Mouse (Mus musculus): ENCODE measurements at regions not wholly inside any gene's neighbourhood (a gene's known extent, or its start where the extent isn't known, plus 50 kb on each side); places are given as distances from the start of the nearest gene placed in this dataset.

GRCm38 (mm10) chr3:83458450-83458849 lies 307.7 kb upstream of the Sfrp2 start:
- H3K36me3 ChIP-seq (ENCODE audit: insufficient read depth, low read length), result no peaks in the 10 kb centered on the region
- H3K4me1 ChIP-seq (replicated peaks; ENCODE audit: insufficient read depth, low read length), result no peaks in the 10 kb centered on the region
- ATAC-seq (replicated peaks; ENCODE audit: low FRiP score, low read depth) (no peak), DNase-seq (ENCODE audit: low spot score) (no peak)
- H3K27ac ChIP-seq, result no peak overlapping the region
- H3K9ac ChIP-seq (ENCODE audit: low read depth, low read length), result no peak overlapping the region
- no peaks in the 10 kb centered on the region for H3K9me3 ChIP-seq (replicated peaks; ENCODE audit: low read length)
- H3K4me2 ChIP-seq (ENCODE audit: low read length), result no peak overlapping the region
- no peak for TF ChIP-seq CTCF (IDR thresholded peaks at IDR 0.05; ENCODE audit: low read depth)
- WGBS, result 78% methylated on average over 1 of the region's 1 CpGs
- no peaks in the 10 kb centered on the region for H3K27me3 ChIP-seq (ENCODE audit: insufficient read depth, low read length)
- H3K4me3 ChIP-seq (replicated peaks; ENCODE audit: low read depth, low read length), result no peak overlapping the region

GRCm38 (mm10) chr3:83479251-83479650 lies 286.9 kb upstream of the Sfrp2 start:
- ATAC-seq (replicated peaks; ENCODE audit: low FRiP score, low read depth), result no peak
- Histone ChIP-seq H3K9me3 (replicated peaks; ENCODE audit: low read length) (no peaks in the 10 kb centered on the region), H3K27ac (no peak overlapping the region), H3K4me3 (replicated peaks; ENCODE audit: low read depth, low read length) (no peak overlapping the region), H3K36me3 (ENCODE audit: insufficient read depth, low read length) (no peaks in the 10 kb centered on the region), H3K27me3 (ENCODE audit: insufficient read depth, low read length) (no peaks in the 10 kb centered on the region), H3K4me1 (replicated peaks; ENCODE audit: insufficient read depth, low read length) (no peaks in the 10 kb centered on the region), H3K4me2 (ENCODE audit: low read length) (no peak overlapping the region), H3K9ac (ENCODE audit: low read depth, low read length) (no peak overlapping the region)
- WGBS, result 88% methylated on average over 3 of the region's 3 CpGs
- no peak for TF ChIP-seq CTCF (IDR thresholded peaks at IDR 0.05; ENCODE audit: low read depth)
- no peak for DNase-seq (ENCODE audit: low spot score)

GRCm38 (mm10) chr3:83480176-83480575 lies 285.9 kb upstream of the Sfrp2 start:
- ATAC-seq (replicated peaks; ENCODE audit: low FRiP score, low read depth) (no peak), DNase-seq (ENCODE audit: low spot score) (no peak)
- TF ChIP-seq CTCF (IDR thresholded peaks at IDR 0.05; ENCODE audit: low read depth), result no peak
- Histone ChIP-seq H3K4me3 (replicated peaks; ENCODE audit: low read depth, low read length) (no peak overlapping the region), H3K27ac (no peak overlapping the region), H3K9ac (ENCODE audit: low read depth, low read length) (no peak overlapping the region), H3K36me3 (ENCODE audit: insufficient read depth, low read length) (no peaks in the 10 kb centered on the region), H3K4me1 (replicated peaks; ENCODE audit: insufficient read depth, low read length) (no peaks in the 10 kb centered on the region), H3K9me3 (replicated peaks; ENCODE audit: low read length) (no peaks in the 10 kb centered on the region), H3K27me3 (ENCODE audit: insufficient read depth, low read length) (no peaks in the 10 kb centered on the region), H3K4me2 (ENCODE audit: low read length) (no peak overlapping the region)
- WGBS, result 95% methylated on average over 1 of the region's 1 CpGs

- Histone ChIP-seq H3K4me2 (ENCODE audit: low read length) (no peak overlapping the region), H3K4me3 (replicated peaks; ENCODE audit: low read depth, low read length) (no peak overlapping the region), H3K9ac (ENCODE audit: low read depth, low read length) (no peak overlapping the region), H3K9me3 (replicated peaks; ENCODE audit: low read length) (no peaks in the 10 kb centered on the region), H3K27ac (no peak overlapping the region), H3K36me3 (ENCODE audit: insufficient read depth, low read length) (no peaks in the 10 kb centered on the region), H3K27me3 (ENCODE audit: insufficient read depth, low read length) (no peaks in the 10 kb centered on the region), H3K4me1 (replicated peaks; ENCODE audit: insufficient read depth, low read length) (no peaks in the 10 kb centered on the region)
- TF ChIP-seq CTCF (IDR thresholded peaks at IDR 0.05; ENCODE audit: low read depth), result no peak
- WGBS, result 85% methylated on average over 7 of the region's 7 CpGs
- DNase-seq (ENCODE audit: low spot score) (no peak), ATAC-seq (replicated peaks; ENCODE audit: low FRiP score, low read depth) (no peak)
Measured at GRCm38 (mm10) chr3:83486192-83486716, 279.9 kb upstream of the Sfrp2 start.

GRCm38 (mm10) chr3:83495584-83495983 lies 270.5 kb upstream of the Sfrp2 start:
- Histone ChIP-seq H3K9ac (ENCODE audit: low read depth, low read length) (no peak overlapping the region), H3K27ac (no peak overlapping the region), H3K27me3 (ENCODE audit: insufficient read depth, low read length) (no peaks in the 10 kb centered on the region), H3K36me3 (ENCODE audit: insufficient read depth, low read length) (no peaks in the 10 kb centered on the region), H3K4me3 (replicated peaks; ENCODE audit: low read depth, low read length) (no peak overlapping the region), H3K4me2 (ENCODE audit: low read length) (no peak overlapping the region), H3K9me3 (replicated peaks; ENCODE audit: low read length) (no peaks in the 10 kb centered on the region), H3K4me1 (replicated peaks; ENCODE audit: insufficient read depth, low read length) (no peaks in the 10 kb centered on the region)
- ATAC-seq (replicated peaks; ENCODE audit: low FRiP score, low read depth) (no peak), DNase-seq (ENCODE audit: low spot score) (peak; percentile 25)
- 35% methylated on average over 1 of the region's 1 CpGs for WGBS
- peak; percentile 51; the same call in 1 of the 2 replicates for TF ChIP-seq CTCF (IDR thresholded peaks at IDR 0.05; ENCODE audit: low read depth)

GRCm38 (mm10) chr3:83503901-83504300 lies 262.2 kb upstream of the Sfrp2 start:
- H3K9ac ChIP-seq (ENCODE audit: low read depth, low read length), result no peak overlapping the region
- no peaks in the 10 kb centered on the region for H3K36me3 ChIP-seq (ENCODE audit: insufficient read depth, low read length)
- no peak overlapping the region for H3K4me3 ChIP-seq (replicated peaks; ENCODE audit: low read depth, low read length)
- no peak overlapping the region for H3K4me2 ChIP-seq (ENCODE audit: low read length)
- H3K27me3 ChIP-seq (ENCODE audit: insufficient read depth, low read length), result no peaks in the 10 kb centered on the region
- no peak for ATAC-seq (replicated peaks; ENCODE audit: low FRiP score, low read depth)
- H3K9me3 ChIP-seq (replicated peaks; ENCODE audit: low read length), result no peaks in the 10 kb centered on the region
- H3K27ac ChIP-seq, result no peak overlapping the region
- H3K4me1 ChIP-seq (replicated peaks; ENCODE audit: insufficient read depth, low read length), result no peaks in the 10 kb centered on the region
- WGBS, result 18% methylated on average over 7 of the region's 7 CpGs
- no peak for DNase-seq (ENCODE audit: low spot score)
- TF ChIP-seq CTCF (IDR thresholded peaks at IDR 0.05; ENCODE audit: low read depth), result no peak

- no peaks in the 10 kb centered on the region for H3K27me3 ChIP-seq (ENCODE audit: insufficient read depth, low read length)
- H3K9ac ChIP-seq (ENCODE audit: low read depth, low read length), result no peak overlapping the region
- no peak overlapping the region for H3K27ac ChIP-seq
- no peak overlapping the region for H3K4me3 ChIP-seq (replicated peaks; ENCODE audit: low read depth, low read length)
- TF ChIP-seq CTCF (IDR thresholded peaks at IDR 0.05; ENCODE audit: low read depth), result no peak
- WGBS, result 13% methylated on average over 4 of the region's 4 CpGs
- ATAC-seq (replicated peaks; ENCODE audit: low FRiP score, low read depth) (no peak), DNase-seq (ENCODE audit: low spot score) (peak; percentile 32)
- no peaks in the 10 kb centered on the region for H3K36me3 ChIP-seq (ENCODE audit: insufficient read depth, low read length)
- no peaks in the 10 kb centered on the region for H3K4me1 ChIP-seq (replicated peaks; ENCODE audit: insufficient read depth, low read length)
- no peak overlapping the region for H3K4me2 ChIP-seq (ENCODE audit: low read length)
- no peaks in the 10 kb centered on the region for H3K9me3 ChIP-seq (replicated peaks; ENCODE audit: low read length)
Measured at GRCm38 (mm10) chr3:83516614-83517013, 249.5 kb upstream of the Sfrp2 start.
